Mouse (Mus musculus) lung, postnatal 0 days (tissue): ENCODE data around the gene Ubb. TPM values are rescaled to one million over a fixed set of nuclear protein-coding genes. Genes with fewer than 3 reads are reported as not detected.
A peak's percentile ranks its signal among the peaks of the same experiment; 100 is the strongest.

Experiments used
- ATAC-seq: fragments of 200-750 bp; cut with Nextera tagmentation; 2 replicates; pipeline ENCODE4 v1.8.0; 2017; ENCODE audit warnings: moderate library complexity
- DNase-seq: peaks from one replicate; pipeline ENCODE4 v3.0.0-alpha.2; 2016; ENCODE audit warnings: low spot score
- H3K27ac ChIP-seq: fragments of 300-500 bp; sonication (generic); 2 replicates; pipeline ENCODE4 v1.5.1; 2014; ENCODE audit warnings: antibody characterized with exemption, mild to moderate bottlenecking, low read length, mixed read lengths
- H3K27me3 ChIP-seq: fragments of 300-500 bp; sonication (generic); replicated peaks from 2 replicates; pipeline ENCODE4 v1.6.1; 2014; ENCODE audit warnings: low read length, mixed read lengths; ENCODE audit not compliant: insufficient read depth
- H3K36me3 ChIP-seq: fragments of 300-500 bp; sonication (generic); 2 replicates; pipeline ENCODE4 v1.6.1; 2014; ENCODE audit warnings: low read length, mixed read lengths; ENCODE audit not compliant: insufficient read depth
- H3K4me1 ChIP-seq: fragments of 300-500 bp; sonication (generic); 2 replicates; pipeline ENCODE4 v1.6.1; 2014; ENCODE audit warnings: antibody characterized with exemption, low read depth, low read length, mixed read lengths; ENCODE audit not compliant: insufficient read depth
- H3K4me2 ChIP-seq: fragments of 300-500 bp; sonication (generic); replicated peaks from 2 replicates; pipeline ENCODE4 v1.6.1; 2014; ENCODE audit warnings: low read depth, mild to moderate bottlenecking, low read length, moderate library complexity, mixed read lengths
- H3K4me3 ChIP-seq: fragments of 300-500 bp; sonication (generic); 2 replicates; pipeline ENCODE4 v1.5.1; 2014; ENCODE audit warnings: low read depth, low read length
- H3K9ac ChIP-seq: fragments of 300-500 bp; sonication (generic); replicated peaks from 2 replicates; pipeline ENCODE4 v1.6.1; 2014; ENCODE audit warnings: low read depth, mild to moderate bottlenecking
- H3K9me3 ChIP-seq: fragments of 300-500 bp; sonication (generic); 2 replicates; pipeline ENCODE4 v1.6.1; 2016; ENCODE audit warnings: low read length, mixed read lengths
- CTCF ChIP-seq: IDR thresholded peaks from 2 replicates; pipeline ENCODE4 v1.5.1; 2016; ENCODE audit warnings: antibody characterized with exemption, mild to moderate bottlenecking
- EP300 ChIP-seq: IDR thresholded peaks from 2 replicates; pipeline ENCODE4 v1.6.1; 2016; ENCODE audit warnings: antibody characterized with exemption, mild to moderate bottlenecking, control low read depth
- WGBS: fragments of 180-500 bp; shearing (Covaris S2); extraction: QIAGEN DNeasy Blood & Tissue Kit; methylation state at CpG from one replicate; pipeline ENCODE4 v1.1.7; 2014; 5-methylcytosine and 5-hydroxymethylcytosine counted together
- polyA plus RNA-seq: library from polyadenylated mRNA; unstranded; fragments of >200 nt; fragmentation: Nextera tagmentation; extraction: Ambion mirVana; gene quantifications from 2 replicates; pipeline ENCODE4 v1.2.1, GENCODE M21; 2015

Ubb gene
- polyA plus RNA-seq, 1 experiment from 2014 or later = 2,640 TPM

DNA sequence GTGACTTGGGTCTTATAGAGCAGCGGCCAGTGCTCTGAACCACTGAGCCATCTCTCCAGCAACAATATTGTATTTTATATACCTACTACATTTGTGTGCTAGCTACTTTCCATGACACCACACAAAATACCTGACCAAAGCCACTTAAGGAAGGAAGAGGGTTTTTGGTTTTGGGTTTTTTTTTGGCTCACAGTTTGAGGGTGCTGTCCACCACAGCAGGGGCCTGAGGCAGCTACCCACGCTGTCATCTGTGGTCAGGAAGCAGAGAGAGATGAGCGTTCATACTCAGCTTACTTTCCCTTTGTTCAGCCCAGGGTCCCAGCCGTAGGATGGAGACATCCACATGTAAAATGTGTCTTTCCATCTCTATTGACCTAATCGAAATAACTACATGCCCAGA lies 36.1 kb downstream of the Ubb start:
- no peak for ATAC-seq
- no peaks in the 10 kb centered on the region for H3K4me1 ChIP-seq
- no peak overlapping the region for H3K4me2 ChIP-seq
- no peak overlapping the region for H3K9ac ChIP-seq
- H3K4me3 ChIP-seq = no peak overlapping the region
- WGBS = 88% methylated on average over 5 of the region's 5 CpGs
- H3K27ac ChIP-seq = no peak overlapping the region
- DNase-seq = no peak
- no peak for TF ChIP-seq EP300
- no peak for TF ChIP-seq CTCF
- no peaks in the 10 kb centered on the region for H3K27me3 ChIP-seq
- no peaks in the 10 kb centered on the region for H3K36me3 ChIP-seq
- no peaks in the 10 kb centered on the region for H3K9me3 ChIP-seq

DNA sequence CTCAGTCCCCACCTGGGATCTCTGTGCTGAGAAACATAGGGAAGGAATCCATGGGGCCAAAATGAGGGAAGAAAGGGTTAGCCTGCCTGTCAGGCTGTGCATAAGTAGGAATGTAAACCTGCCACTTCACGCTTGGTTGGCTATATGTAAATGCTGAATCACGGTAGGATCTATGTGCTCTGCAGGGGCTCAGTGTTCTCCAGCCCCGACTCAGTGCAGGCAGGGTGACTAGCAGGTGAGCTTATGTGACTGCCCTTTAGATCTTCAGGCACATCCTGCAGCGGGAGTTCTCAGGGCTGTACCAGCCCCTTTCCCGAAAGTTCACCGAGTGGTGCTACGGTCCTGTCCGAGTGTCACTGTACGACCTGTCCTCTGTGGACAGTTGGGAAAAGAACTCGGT lies 38.4 kb downstream of the Ubb start:
- no peaks in the 10 kb centered on the region for H3K9me3 ChIP-seq
- no peak for DNase-seq
- no peaks in the 10 kb centered on the region for H3K4me1 ChIP-seq
- no peak overlapping the region for H3K4me2 ChIP-seq
- H3K36me3 ChIP-seq = no peaks in the 10 kb centered on the region
- H3K4me3 ChIP-seq = no peak overlapping the region
- TF ChIP-seq CTCF (no peak), EP300 (no peak)
- 81% methylated on average over 10 of the region's 10 CpGs for WGBS
- H3K27ac ChIP-seq = no peak overlapping the region
- no peak for ATAC-seq
- no peaks in the 10 kb centered on the region for H3K27me3 ChIP-seq
- H3K9ac ChIP-seq = no peak overlapping the region

DNA sequence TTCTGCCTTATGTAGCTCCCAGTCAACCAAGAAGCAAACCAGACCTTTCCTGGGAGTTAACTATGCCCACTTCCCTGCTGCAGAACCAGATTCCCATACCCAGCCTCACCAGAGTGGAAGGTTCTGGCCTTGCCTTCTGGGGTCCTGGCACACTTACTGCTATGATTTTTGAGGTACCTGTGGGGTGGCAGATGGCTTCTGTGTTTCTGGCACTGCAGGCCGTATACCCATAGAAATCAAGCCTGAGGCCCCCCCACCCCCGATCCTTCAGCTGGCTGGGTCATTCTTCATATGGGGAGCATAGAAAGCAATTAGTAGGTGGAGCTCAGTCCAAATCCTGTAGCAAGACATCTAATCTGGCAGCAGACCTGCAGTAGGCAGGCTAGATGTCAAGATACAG lies 40.1 kb downstream of the Ubb start:
- Histone ChIP-seq H3K27ac (no peak overlapping the region), H3K4me2 (no peak overlapping the region), H3K27me3 (no peaks in the 10 kb centered on the region), H3K36me3 (no peaks in the 10 kb centered on the region), H3K4me3 (no peak overlapping the region), H3K9me3 (no peaks in the 10 kb centered on the region), H3K9ac (no peak overlapping the region), H3K4me1 (no peaks in the 10 kb centered on the region)
- no peak for ATAC-seq
- TF ChIP-seq CTCF (no peak), EP300 (no peak)
- DNase-seq = no peak
- WGBS = 83% methylated on average over 2 of the region's 2 CpGs

DNA sequence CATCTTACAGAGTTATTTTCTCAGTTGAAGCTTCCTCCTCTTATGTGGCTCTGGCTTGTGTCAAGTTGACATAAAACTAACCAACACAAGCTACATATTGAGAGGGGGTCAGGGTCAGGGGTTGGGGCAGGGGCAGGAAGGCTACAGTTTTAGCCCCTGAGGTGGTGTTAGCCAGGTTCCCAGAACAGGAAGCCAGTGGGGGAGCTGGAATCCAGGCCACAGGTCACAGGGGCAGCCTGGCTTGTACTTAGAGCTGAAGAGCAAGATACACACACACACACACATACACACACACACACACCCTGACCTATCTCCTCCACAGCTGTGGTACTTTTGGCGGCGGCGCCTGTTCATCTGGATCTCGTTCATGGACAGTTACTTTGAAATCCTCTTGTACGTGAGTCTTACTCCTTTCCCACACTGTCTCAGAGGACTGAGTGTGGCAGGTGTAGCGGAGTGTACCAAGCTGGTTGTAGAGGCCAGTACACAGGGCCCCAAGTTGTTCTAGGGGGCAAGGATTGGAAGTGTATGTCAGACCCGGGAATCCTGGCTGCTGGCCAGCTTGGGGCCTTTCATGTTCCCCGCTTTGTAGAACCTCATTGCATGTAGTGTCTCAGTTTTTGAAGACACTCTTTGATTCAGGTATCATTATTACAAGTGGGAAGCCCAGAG lies 41.1 kb downstream of the Ubb start:
- TF ChIP-seq EP300 (no peak), CTCF (no peak)
- H3K9ac ChIP-seq = no peak overlapping the region
- no peak overlapping the region for H3K27ac ChIP-seq
- no peaks in the 10 kb centered on the region for H3K36me3 ChIP-seq
- H3K4me1 ChIP-seq = no peaks in the 10 kb centered on the region
- no peak overlapping the region for H3K4me2 ChIP-seq
- H3K27me3 ChIP-seq = no peaks in the 10 kb centered on the region
- no peaks in the 10 kb centered on the region for H3K9me3 ChIP-seq
- WGBS = 47% methylated on average over 8 of the region's 8 CpGs
- DNase-seq (peak; percentile 15), ATAC-seq (peak; percentile 75)
- H3K4me3 ChIP-seq = no peak overlapping the region

DNA sequence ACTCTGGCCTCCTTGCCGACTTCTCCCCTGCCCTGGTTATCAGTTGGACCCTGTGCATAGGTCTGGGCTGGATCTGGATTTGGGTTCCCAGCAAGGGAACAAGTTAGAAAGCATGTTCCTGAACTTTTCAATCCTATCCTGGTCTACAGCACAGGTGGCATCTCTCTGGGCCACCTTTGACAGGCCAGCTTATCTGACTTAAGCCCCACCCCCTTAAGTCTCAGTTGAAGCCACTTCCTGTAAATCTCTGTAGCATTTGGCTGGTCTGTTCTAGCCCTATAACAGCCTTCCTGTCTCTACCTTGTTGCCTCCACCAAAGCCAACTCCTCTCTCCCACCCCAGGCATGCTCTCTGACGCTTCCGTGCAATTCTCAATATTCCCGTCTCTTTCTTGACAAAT lies 47.6 kb downstream of the Ubb start:
- no peak for TF ChIP-seq CTCF
- TF ChIP-seq EP300 = no peak
- H3K4me3 ChIP-seq = no peak overlapping the region
- no peaks in the 10 kb centered on the region for H3K27me3 ChIP-seq
- no peaks in the 10 kb centered on the region for H3K36me3 ChIP-seq
- H3K4me1 ChIP-seq = no peaks in the 10 kb centered on the region; the same call in 1 of the 2 replicates
- no peaks in the 10 kb centered on the region for H3K9me3 ChIP-seq
- DNase-seq (peak; percentile 24), ATAC-seq (no peak)
- no peak overlapping the region for H3K9ac ChIP-seq
- H3K27ac ChIP-seq = no peak overlapping the region
- WGBS = 41% methylated on average over 4 of the region's 4 CpGs
- H3K4me2 ChIP-seq = no peak overlapping the region

DNA sequence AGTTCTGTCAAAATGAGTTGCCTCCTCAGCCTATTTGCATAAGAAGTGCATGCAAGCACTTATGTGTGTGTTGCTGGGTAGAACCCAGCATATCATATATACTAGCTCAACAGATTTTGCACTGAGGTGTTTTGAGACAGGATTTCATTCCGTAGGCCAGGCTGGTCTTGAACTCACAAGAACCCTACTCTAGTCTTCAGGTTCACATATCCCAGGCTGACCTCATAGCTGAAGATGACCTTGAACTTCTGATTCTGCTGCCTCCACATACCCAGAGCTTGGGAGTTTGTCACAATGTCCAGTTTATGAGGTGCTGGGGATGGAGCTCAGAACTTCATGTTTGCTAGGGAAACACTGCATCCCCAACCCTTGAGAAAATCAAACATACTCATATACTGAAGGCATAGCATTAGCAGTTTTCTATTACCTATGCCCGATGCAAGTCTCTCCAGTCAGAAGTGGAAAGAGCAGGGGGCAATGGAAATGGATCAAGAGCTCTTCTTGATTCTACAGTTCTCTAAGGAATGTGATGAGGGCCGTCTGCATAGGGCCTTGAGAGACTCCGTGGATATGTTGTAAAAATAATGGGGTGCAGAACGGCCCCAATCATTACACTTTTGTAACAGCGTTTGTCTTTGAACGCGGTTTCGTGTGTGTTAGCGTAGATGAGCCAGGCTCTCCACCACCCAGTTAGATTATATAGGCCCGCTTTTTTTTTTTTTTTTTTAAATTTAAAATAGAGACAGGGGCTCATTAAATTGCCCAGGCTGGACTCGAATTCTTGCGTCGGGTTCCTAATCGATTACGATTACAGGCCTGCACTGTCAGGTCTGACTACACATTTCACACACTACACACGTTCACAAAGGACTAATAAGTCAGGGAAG lies 51.0 kb downstream of the Ubb start:
- peak overlapping the region; percentile 78 for H3K4me3 ChIP-seq
- 0 out of 2 replicates have a peak overlapping the region, but pooled peaks have one; percentile 90 for H3K27ac ChIP-seq
- no peaks in the 10 kb centered on the region; the same call in 1 of the 2 replicates for H3K4me1 ChIP-seq
- H3K27me3 ChIP-seq = no peaks in the 10 kb centered on the region
- peaks cover 12% of the 10 kb centered on the region for H3K36me3 ChIP-seq
- H3K9ac ChIP-seq = peak overlapping the region; percentile 82
- peak overlapping the region; percentile 74 for H3K4me2 ChIP-seq
- TF ChIP-seq EP300 (no peak), CTCF (no peak)
- ATAC-seq = no peak
- no peaks in the 10 kb centered on the region for H3K9me3 ChIP-seq
- DNase-seq = no peak
- WGBS = 10% methylated on average over 17 of the region's 17 CpGs

Other genes with a start within 250 kb of the Ubb start
- gene Pigl, start 92.7 kb upstream of the Ubb start, polyA plus RNA-seq = 4.8 and 5.0 TPM in 2 replicates
- gene Ncor1, start 92.6 kb upstream of the Ubb start, polyA plus RNA-seq = 103 and 128 TPM in 2 replicates
- 5.4 and 6.4 TPM in 2 replicates for gene Cenpv, start 11.9 kb upstream of the Ubb start, polyA plus RNA-seq
- 6.1 and 6.2 TPM in 2 replicates for gene Trpv2, start 23.3 kb downstream of the Ubb start, polyA plus RNA-seq
- gene Lrrc75a, start 97.4 kb downstream of the Ubb start, polyA plus RNA-seq = 15.0 and 18.2 TPM in 2 replicates
- gene Mmgt2, start 97.5 kb downstream of the Ubb start, polyA plus RNA-seq = 22.3 and 27.9 TPM in 2 replicates
- gene Zfp287, start 180.7 kb downstream of the Ubb start, polyA plus RNA-seq = 2.5 and 3.3 TPM in 2 replicates
- gene Gm10428, start 201.9 kb downstream of the Ubb start, polyA plus RNA-seq = not detected in 2 replicates
- gene Zfp286, start 238.3 kb downstream of the Ubb start, polyA plus RNA-seq = 4.7 and 5.1 TPM in 2 replicates